Mouse (Mus musculus): ENCODE data around the gene Prr15.

The Prr15 gene

GRCm38 (mm10) chr6:54369913-54370542 lies 44.4 kb downstream of the Prr15 start:
- in situ Hi-C loops (cut with MboI; ENCODE audit: low pct_unique_long_range_greater_than_20kb in 1 of 2, low sequenced_read_pairs in 2 of 2, unreplicated experiment in 1 of 2) = no loop called here

GRCm38 (mm10) chr6:54371874-54372273 lies 46.2 kb downstream of the Prr15 start:
- in situ Hi-C loops (cut with MboI; ENCODE audit: low pct_unique_long_range_greater_than_20kb in 1 of 2, low sequenced_read_pairs in 2 of 2, unreplicated experiment in 1 of 2) = no loop called here

- in situ Hi-C loops (cut with MboI; ENCODE audit: low pct_unique_long_range_greater_than_20kb in 1 of 2, low sequenced_read_pairs in 2 of 2, unreplicated experiment in 1 of 2) = no loop called here
Observed at GRCm38 (mm10) chr6:54379356-54379755, 53.7 kb downstream of the Prr15 start.

All from mouse embryonic stem cell (cell line).